Mouse (Mus musculus): ENCODE measurements around the gene Napepld. TPM values are rescaled to one million over a fixed set of nuclear protein-coding genes. Genes with fewer than 3 reads are reported as not detected.

Gene Napepld
- polyA plus RNA-seq, 1 experiment from 2014 or later: 4.2 TPM

DNA sequence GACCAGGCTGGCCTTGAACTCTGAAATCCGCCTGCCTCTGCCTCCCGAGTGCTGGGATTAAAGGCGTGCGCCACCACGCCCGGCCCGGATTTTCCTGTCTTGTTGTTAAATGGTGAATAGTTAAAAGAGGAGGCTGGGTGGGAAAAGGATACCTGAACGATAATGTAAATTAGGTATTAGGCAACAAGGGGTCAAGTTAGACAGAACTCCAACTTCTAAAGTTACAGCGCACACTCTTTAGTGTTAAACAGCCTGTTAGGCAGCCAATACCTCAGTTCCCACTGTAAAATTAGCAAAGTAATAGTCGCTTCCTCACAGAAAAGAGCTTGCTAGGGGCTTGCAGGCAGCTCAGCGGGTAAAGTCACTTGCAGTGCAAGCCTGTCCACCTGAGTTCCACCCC is 34.9 kb upstream of the Napepld start:
- Histone ChIP-seq H3K4me2 (no peak overlapping the region), H3K4me1 (ENCODE audit: control insufficient read depth, insufficient read depth, low read length) (peaks cover 4% of the 10 kb centered on the region), H3K36me3 (ENCODE audit: control insufficient read depth, insufficient read depth, low read length) (peaks cover 3% of the 10 kb centered on the region; the same call in 1 of the 2 replicates), H3K27ac (ENCODE audit: low read depth, low read length) (no peak overlapping the region), H3K27me3 (ENCODE audit: control insufficient read depth, insufficient read depth, low read length) (no peaks in the 10 kb centered on the region), H3K9ac (ENCODE audit: low read depth, low read length) (no peak overlapping the region), H3K4me3 (ENCODE audit: low read depth, low read length) (no peak overlapping the region), H3K9me3 (replicated peaks; ENCODE audit: control insufficient read depth, low read length) (no peaks in the 10 kb centered on the region)
- no peak for ATAC-seq (replicated peaks; ENCODE audit: insufficient number of reproducible peaks, low FRiP score, low TSS enrichment)
- 75% methylated on average over 11 of the region's 11 CpGs for WGBS (ENCODE audit: insufficient replicate concordance)

DNA sequence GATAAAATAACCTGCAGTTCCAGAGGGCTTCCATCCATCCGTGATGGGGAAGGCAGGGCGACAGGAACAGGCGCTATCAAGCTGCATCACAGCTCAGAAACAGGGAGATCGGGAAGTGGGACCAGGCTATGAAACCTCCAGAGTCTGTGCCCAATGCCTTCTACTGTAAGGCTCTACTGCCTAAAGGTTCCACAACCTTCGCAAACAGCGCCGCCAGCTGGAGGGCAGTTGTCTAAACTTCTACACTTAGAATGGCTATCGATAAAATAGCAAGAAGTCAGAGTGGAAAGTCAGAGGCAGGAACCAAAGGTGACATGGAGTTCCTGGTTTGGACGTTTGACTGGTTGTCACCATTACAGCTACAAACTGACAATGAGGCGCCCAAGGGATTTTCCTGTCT is 34.4 kb upstream of the Napepld start:
- Histone ChIP-seq H3K27me3 (ENCODE audit: control insufficient read depth, insufficient read depth, low read length) (no peaks in the 10 kb centered on the region), H3K36me3 (ENCODE audit: control insufficient read depth, insufficient read depth, low read length) (peaks cover 3% of the 10 kb centered on the region; the same call in 1 of the 2 replicates), H3K9ac (ENCODE audit: low read depth, low read length) (no peak overlapping the region), H3K4me3 (ENCODE audit: low read depth, low read length) (peak overlapping the region; percentile 25; the same call in 1 of the 2 replicates), H3K9me3 (replicated peaks; ENCODE audit: control insufficient read depth, low read length) (no peaks in the 10 kb centered on the region), H3K27ac (ENCODE audit: low read depth, low read length) (no peak overlapping the region), H3K4me2 (peak overlapping the region; percentile 43), H3K4me1 (ENCODE audit: control insufficient read depth, insufficient read depth, low read length) (peaks cover 4% of the 10 kb centered on the region)
- no peak for ATAC-seq (replicated peaks; ENCODE audit: insufficient number of reproducible peaks, low FRiP score, low TSS enrichment)
- 19% methylated on average over 10 of the region's 10 CpGs for WGBS (ENCODE audit: insufficient replicate concordance)

DNA sequence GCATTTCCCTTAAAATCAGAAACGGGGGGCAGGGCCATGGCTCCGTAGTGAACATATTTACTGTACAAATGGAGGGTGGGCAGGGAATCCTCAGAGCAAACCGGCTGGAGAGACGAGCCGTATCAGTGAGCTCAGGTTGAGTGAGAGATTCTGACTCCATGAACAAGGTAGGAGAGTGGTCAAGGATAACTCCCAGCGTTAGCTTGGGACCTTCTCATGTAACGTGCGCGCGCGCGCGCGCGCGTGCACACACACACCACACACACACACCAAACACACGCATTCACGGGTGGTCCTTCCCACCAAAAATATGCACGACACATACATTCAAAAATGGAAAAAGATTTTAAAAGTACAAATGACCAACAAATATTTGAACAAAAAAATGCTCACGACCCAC is 33.9 kb upstream of the Napepld start:
- WGBS (ENCODE audit: insufficient replicate concordance): 77% methylated on average over 20 of the region's 20 CpGs
- Histone ChIP-seq H3K9ac (ENCODE audit: low read depth, low read length) (no peak overlapping the region), H3K9me3 (replicated peaks; ENCODE audit: control insufficient read depth, low read length) (no peaks in the 10 kb centered on the region), H3K4me2 (peak overlapping the region; percentile 43), H3K36me3 (ENCODE audit: control insufficient read depth, insufficient read depth, low read length) (peaks cover 3% of the 10 kb centered on the region; the same call in 1 of the 2 replicates), H3K27ac (ENCODE audit: low read depth, low read length) (no peak overlapping the region), H3K4me3 (ENCODE audit: low read depth, low read length) (peak overlapping the region; percentile 25; the same call in 1 of the 2 replicates), H3K27me3 (ENCODE audit: control insufficient read depth, insufficient read depth, low read length) (no peaks in the 10 kb centered on the region), H3K4me1 (ENCODE audit: control insufficient read depth, insufficient read depth, low read length) (peaks cover 4% of the 10 kb centered on the region)
- ATAC-seq (replicated peaks; ENCODE audit: insufficient number of reproducible peaks, low FRiP score, low TSS enrichment): no peak

DNA sequence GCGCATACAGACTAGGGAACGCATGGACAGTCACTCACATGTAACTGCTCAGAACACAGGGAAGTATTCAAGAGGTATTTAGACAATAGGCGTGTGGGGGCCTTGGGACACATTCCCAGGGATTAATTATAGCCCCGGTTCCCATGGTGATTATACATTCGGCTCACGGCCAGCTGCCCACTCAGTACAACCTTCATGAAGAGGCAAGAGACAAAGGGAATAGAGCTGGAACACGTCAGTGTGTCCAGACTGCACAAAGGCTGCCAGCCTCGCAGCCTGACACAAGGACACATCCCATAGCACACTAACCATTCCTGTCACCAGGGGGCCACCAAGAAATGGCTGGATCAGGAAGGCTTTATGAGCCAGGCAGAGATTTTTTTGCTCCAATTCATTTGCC is 31.7 kb upstream of the Napepld start:
- ATAC-seq (replicated peaks; ENCODE audit: insufficient number of reproducible peaks, low FRiP score, low TSS enrichment): no peak
- H3K9me3 ChIP-seq (replicated peaks; ENCODE audit: control insufficient read depth, low read length): no peaks in the 10 kb centered on the region
- no peaks in the 10 kb centered on the region for H3K36me3 ChIP-seq (ENCODE audit: control insufficient read depth, insufficient read depth, low read length)
- no peak overlapping the region for H3K9ac ChIP-seq (ENCODE audit: low read depth, low read length)
- H3K4me1 ChIP-seq (ENCODE audit: control insufficient read depth, insufficient read depth, low read length): peaks cover 3% of the 10 kb centered on the region
- peak overlapping the region; percentile 31; the same call in 1 of the 2 replicates for H3K27ac ChIP-seq (ENCODE audit: low read depth, low read length)
- H3K4me2 ChIP-seq: no peak overlapping the region; the same call in 1 of the 2 replicates
- no peaks in the 10 kb centered on the region for H3K27me3 ChIP-seq (ENCODE audit: control insufficient read depth, insufficient read depth, low read length)
- H3K4me3 ChIP-seq (ENCODE audit: low read depth, low read length): no peak overlapping the region
- WGBS (ENCODE audit: insufficient replicate concordance): 46% methylated on average over 8 of the region's 8 CpGs

DNA sequence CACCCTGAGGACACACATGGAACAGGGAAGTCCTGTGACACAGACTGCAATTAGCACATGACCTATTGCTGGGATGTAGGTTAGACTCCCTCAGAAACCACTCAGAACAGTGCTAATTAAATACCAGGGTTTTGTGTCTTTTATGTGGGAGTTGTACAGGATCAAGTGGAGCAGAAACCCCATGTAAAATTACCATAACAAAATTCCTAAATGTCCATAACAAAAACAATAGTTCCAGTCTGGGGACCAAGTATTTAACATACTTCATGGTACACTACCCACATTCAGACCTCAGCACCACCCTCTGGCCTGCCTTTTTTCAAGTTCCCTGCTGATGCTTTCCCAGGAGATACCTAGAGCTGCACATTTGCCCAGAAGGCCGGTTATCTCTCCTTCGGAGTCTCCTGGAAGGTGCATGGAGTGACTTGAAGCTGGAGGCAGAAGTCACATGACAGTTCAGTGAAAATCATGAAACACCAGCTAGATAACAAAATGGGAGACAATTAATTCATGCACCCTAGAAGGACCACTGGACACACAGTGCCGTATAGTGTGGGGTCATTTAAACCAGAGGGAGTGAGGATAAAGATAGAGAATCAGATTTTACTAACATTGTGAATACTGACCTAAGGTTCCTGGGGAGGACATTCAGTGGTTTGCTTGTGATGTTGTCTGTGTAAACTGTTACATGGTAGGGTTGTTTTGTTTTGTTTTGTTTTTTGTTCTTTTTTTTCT is 31.1 kb upstream of the Napepld start:
- H3K27me3 ChIP-seq (ENCODE audit: control insufficient read depth, insufficient read depth, low read length): no peaks in the 10 kb centered on the region
- 72% methylated on average over 3 of the region's 3 CpGs for WGBS (ENCODE audit: insufficient replicate concordance)
- H3K4me1 ChIP-seq (ENCODE audit: control insufficient read depth, insufficient read depth, low read length): no peaks in the 10 kb centered on the region
- H3K4me2 ChIP-seq: no peak overlapping the region
- no peaks in the 10 kb centered on the region for H3K36me3 ChIP-seq (ENCODE audit: control insufficient read depth, insufficient read depth, low read length)
- no peaks in the 10 kb centered on the region for H3K9me3 ChIP-seq (replicated peaks; ENCODE audit: control insufficient read depth, low read length)
- no peak for ATAC-seq (replicated peaks; ENCODE audit: insufficient number of reproducible peaks, low FRiP score, low TSS enrichment)
- no peak overlapping the region for H3K4me3 ChIP-seq (ENCODE audit: low read depth, low read length)
- no peak overlapping the region for H3K9ac ChIP-seq (ENCODE audit: low read depth, low read length)
- H3K27ac ChIP-seq (ENCODE audit: low read depth, low read length): peak overlapping the region; percentile 31; the same call in 1 of the 2 replicates

DNA sequence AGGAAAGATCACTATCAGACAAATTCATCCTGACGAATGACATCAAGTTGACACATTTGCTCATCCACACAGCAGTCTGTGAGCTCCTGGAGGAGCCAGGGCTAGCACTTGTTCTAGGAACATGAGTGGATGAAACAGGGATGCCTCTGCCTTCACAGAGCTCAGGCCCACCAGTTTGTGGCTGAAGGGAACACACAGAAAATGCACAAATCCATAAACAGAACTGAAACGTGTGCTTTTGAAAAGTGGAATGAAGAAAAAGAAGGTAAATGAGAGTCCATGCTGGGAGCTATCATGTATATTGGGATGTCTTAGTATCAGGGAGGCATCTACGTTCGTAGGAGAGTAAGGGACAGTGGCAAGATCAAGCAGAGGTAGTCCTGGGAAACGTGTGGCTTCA is 27.9 kb upstream of the Napepld start:
- ATAC-seq (replicated peaks; ENCODE audit: insufficient number of reproducible peaks, low FRiP score, low TSS enrichment): no peak
- Histone ChIP-seq H3K36me3 (ENCODE audit: control insufficient read depth, insufficient read depth, low read length) (no peaks in the 10 kb centered on the region), H3K9me3 (replicated peaks; ENCODE audit: control insufficient read depth, low read length) (no peaks in the 10 kb centered on the region), H3K4me1 (ENCODE audit: control insufficient read depth, insufficient read depth, low read length) (0 out of 2 replicates have a peak, but pooled peaks cover 5% of the 10 kb centered on the region), H3K4me3 (ENCODE audit: low read depth, low read length) (no peak overlapping the region), H3K27ac (ENCODE audit: low read depth, low read length) (no peak overlapping the region), H3K4me2 (no peak overlapping the region), H3K27me3 (ENCODE audit: control insufficient read depth, insufficient read depth, low read length) (no peaks in the 10 kb centered on the region), H3K9ac (ENCODE audit: low read depth, low read length) (no peak overlapping the region)
- WGBS (ENCODE audit: insufficient replicate concordance): 73% methylated on average over 5 of the region's 5 CpGs

DNA sequence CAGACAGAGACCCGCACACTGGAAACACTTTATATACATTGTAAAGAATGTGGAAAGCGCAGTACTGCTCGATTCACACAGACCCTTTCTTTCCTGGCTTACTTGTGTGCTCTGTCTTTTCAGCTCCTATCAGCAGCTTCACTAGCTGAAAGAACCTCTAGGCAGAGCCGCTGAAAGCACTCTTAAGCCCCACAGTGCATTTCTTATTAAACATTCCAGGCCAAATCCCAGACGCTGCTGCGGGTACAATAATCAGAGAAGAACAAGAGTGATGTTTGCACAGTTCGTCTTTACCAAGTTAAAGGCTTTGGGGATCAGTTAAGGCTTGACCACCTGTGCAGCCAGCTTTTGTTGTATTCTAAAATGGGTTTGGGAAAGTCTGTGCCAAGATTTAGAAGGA is 23.7 kb upstream of the Napepld start:
- Histone ChIP-seq H3K36me3 (ENCODE audit: control insufficient read depth, insufficient read depth, low read length) (no peaks in the 10 kb centered on the region), H3K4me3 (ENCODE audit: low read depth, low read length) (no peak overlapping the region), H3K4me1 (ENCODE audit: control insufficient read depth, insufficient read depth, low read length) (0 out of 2 replicates have a peak, but pooled peaks cover 5% of the 10 kb centered on the region), H3K4me2 (no peak overlapping the region), H3K9ac (ENCODE audit: low read depth, low read length) (0 out of 2 replicates have a peak overlapping the region, but pooled peaks have one; percentile 2), H3K27me3 (ENCODE audit: control insufficient read depth, insufficient read depth, low read length) (no peaks in the 10 kb centered on the region), H3K9me3 (replicated peaks; ENCODE audit: control insufficient read depth, low read length) (no peaks in the 10 kb centered on the region), H3K27ac (ENCODE audit: low read depth, low read length) (peak overlapping the region; percentile 42; the same call in 1 of the 2 replicates)
- 44% methylated on average over 7 of the region's 7 CpGs for WGBS (ENCODE audit: insufficient replicate concordance)
- no peak for ATAC-seq (replicated peaks; ENCODE audit: insufficient number of reproducible peaks, low FRiP score, low TSS enrichment)

DNA sequence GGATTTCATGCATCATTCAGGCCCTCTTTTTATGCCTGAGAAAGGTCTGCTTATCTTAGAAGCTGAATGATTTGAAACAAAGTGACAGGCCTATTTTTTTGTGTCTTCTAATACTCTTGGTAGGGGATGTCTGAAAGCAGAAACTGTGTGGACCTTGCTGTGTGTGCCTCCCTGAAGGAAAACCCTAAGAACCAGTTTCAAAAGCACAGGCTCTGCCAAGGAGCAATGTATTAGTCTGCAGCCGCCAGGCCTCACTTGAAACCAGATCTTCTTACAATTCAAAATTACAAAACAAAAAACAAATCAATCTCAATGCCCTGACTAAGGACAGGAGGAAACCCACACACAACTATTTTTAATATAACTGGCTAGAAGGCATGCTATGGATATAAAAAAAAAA is 23.2 kb upstream of the Napepld start:
- Histone ChIP-seq H3K36me3 (ENCODE audit: control insufficient read depth, insufficient read depth, low read length) (no peaks in the 10 kb centered on the region), H3K27ac (ENCODE audit: low read depth, low read length) (peak overlapping the region; percentile 42; the same call in 1 of the 2 replicates), H3K27me3 (ENCODE audit: control insufficient read depth, insufficient read depth, low read length) (no peaks in the 10 kb centered on the region), H3K4me3 (ENCODE audit: low read depth, low read length) (no peak overlapping the region), H3K9ac (ENCODE audit: low read depth, low read length) (0 out of 2 replicates have a peak overlapping the region, but pooled peaks have one; percentile 2), H3K4me1 (ENCODE audit: control insufficient read depth, insufficient read depth, low read length) (0 out of 2 replicates have a peak, but pooled peaks cover 5% of the 10 kb centered on the region), H3K4me2 (no peak overlapping the region), H3K9me3 (replicated peaks; ENCODE audit: control insufficient read depth, low read length) (no peaks in the 10 kb centered on the region)
- 71% methylated on average over 1 of the region's 1 CpGs for WGBS (ENCODE audit: insufficient replicate concordance)
- ATAC-seq (replicated peaks; ENCODE audit: insufficient number of reproducible peaks, low FRiP score, low TSS enrichment): no peak

Measured in heart, embryonic 11.5 days (tissue).